Mouse (Mus musculus) heart, adult 2 months (tissue): ENCODE measurements around the gene Wrnip1.

ENCODE experiments used
- CTCF ChIP-seq: fragments of 200-600 bp; IDR thresholded peaks from 2 replicates; pipeline ENCODE4 v1.8.1; 2022; ENCODE audit warnings: antibody characterized with exemption, mild to moderate bottlenecking, moderate library complexity
- EP300 ChIP-seq: fragments of 200-500 bp; IDR thresholded peaks from 2 replicates; pipeline ENCODE4 v1.6.1; 2011; ENCODE audit warnings: low read depth, low read length, control low read depth; ENCODE audit not compliant: insufficient read depth
- POLR2A ChIP-seq: fragments of 200-500 bp; IDR thresholded peaks from 2 replicates; pipeline ENCODE4 v1.6.1; 2011; ENCODE audit warnings: mild to moderate bottlenecking, low read depth, low read length, control low read depth; ENCODE audit not compliant: insufficient read depth

- TF ChIP-seq CTCF (no peak), POLR2A (no peak), EP300 (no peak)
These were observed 31.4 kb downstream of the Wrnip1 start for GRCm38 (mm10) chr13:32833237-32833636.
